Mouse (Mus musculus) heart, embryonic 13.5 days (tissue): ENCODE measurements around the gene Eps15l1. TPM values are rescaled to one million over a fixed set of nuclear protein-coding genes. Genes with fewer than 3 reads are reported as not detected.

ENCODE experiments used
- ATAC-seq: fragments of 200-750 bp; cut with Nextera tagmentation; 2 replicates; pipeline ENCODE4 v1.8.0; 2017; ENCODE audit warnings: moderate TSS enrichment; ENCODE audit not compliant: insufficient number of reproducible peaks, low FRiP score, low TSS enrichment; ENCODE audit errors: extremely low read depth
- H3K27ac ChIP-seq: fragments of 300-500 bp; sonication (generic); replicated peaks from 2 replicates; pipeline ENCODE4 v1.5.1; 2015; ENCODE audit warnings: moderate library complexity, mild to moderate bottlenecking, inconsistent platforms
- H3K27me3 ChIP-seq: fragments of 300-500 bp; sonication (generic); replicated peaks from 2 replicates; pipeline ENCODE4 v1.6.1; 2015; ENCODE audit warnings: mild to moderate bottlenecking, inconsistent platforms
- H3K36me3 ChIP-seq: fragments of 300-500 bp; sonication (generic); 2 replicates; pipeline ENCODE4 v1.6.1; 2015; ENCODE audit warnings: mild to moderate bottlenecking, inconsistent platforms
- H3K4me1 ChIP-seq: fragments of 300-500 bp; sonication (generic); 2 replicates; pipeline ENCODE4 v1.6.1; 2015; ENCODE audit warnings: inconsistent platforms
- H3K4me2 ChIP-seq: fragments of 300-500 bp; sonication (generic); 2 replicates; pipeline ENCODE4 v1.6.1; 2015; ENCODE audit warnings: inconsistent platforms, mild to moderate bottlenecking, moderate library complexity
- H3K4me3 ChIP-seq: fragments of 300-500 bp; sonication (generic); 2 replicates; pipeline ENCODE4 v1.5.1; 2015; ENCODE audit warnings: moderate library complexity, mild to moderate bottlenecking, inconsistent platforms
- H3K9ac ChIP-seq: fragments of 300-500 bp; sonication (generic); 2 replicates; pipeline ENCODE4 v1.6.1; 2015; ENCODE audit warnings: inconsistent platforms, mild to moderate bottlenecking, moderate library complexity
- H3K9me3 ChIP-seq: fragments of 300-500 bp; sonication (generic); 2 replicates; pipeline ENCODE4 v1.6.1; 2016; ENCODE audit warnings: inconsistent platforms
- WGBS: fragments of 180-500 bp; shearing (Covaris S2); methylation state at CpG from one replicate; pipeline ENCODE4 v1.1.7; 2015; ENCODE audit warnings: mixed read lengths; 5-methylcytosine and 5-hydroxymethylcytosine counted together
- polyA plus RNA-seq: library from polyadenylated mRNA; unstranded; fragments of >200 nt; fragmentation: Nextera tagmentation; extraction: Ambion mirVana; gene quantifications from 2 replicates; pipeline ENCODE4 v1.2.1, GENCODE M21; 2015

The Eps15l1 gene
- polyA plus RNA-seq, 1 experiment from 2014 or later: 37.4 TPM

GRCm38 (mm10) chr8:72349838-72350237 lies 71.4 kb downstream of the Eps15l1 start:
- Histone ChIP-seq H3K36me3 (peaks cover 64% of the 10 kb centered on the region), H3K27ac (peak overlapping the region; percentile 41), H3K9ac (no peak overlapping the region), H3K4me3 (no peak overlapping the region), H3K27me3 (no peaks in the 10 kb centered on the region), H3K4me2 (no peak overlapping the region), H3K4me1 (peaks cover 42% of the 10 kb centered on the region), H3K9me3 (no peaks in the 10 kb centered on the region)
- 88% methylated on average over 9 of the region's 9 CpGs for WGBS
- ATAC-seq: no peak

- ATAC-seq: no peak
- no peaks in the 10 kb centered on the region for H3K27me3 ChIP-seq
- H3K9ac ChIP-seq: no peak overlapping the region
- H3K36me3 ChIP-seq: peaks cover 69% of the 10 kb centered on the region
- no peaks in the 10 kb centered on the region for H3K9me3 ChIP-seq
- no peak overlapping the region for H3K4me3 ChIP-seq
- no peak overlapping the region for H3K4me2 ChIP-seq
- H3K27ac ChIP-seq: no peak overlapping the region
- peaks cover 33% of the 10 kb centered on the region for H3K4me1 ChIP-seq
- 83% methylated on average over 1 of the region's 1 CpGs for WGBS
These were observed 72.3 kb downstream of the Eps15l1 start for GRCm38 (mm10) chr8:72348956-72349355.

GRCm38 (mm10) chr8:72348114-72348513 lies 73.1 kb downstream of the Eps15l1 start:
- Histone ChIP-seq H3K36me3 (peaks cover 75% of the 10 kb centered on the region), H3K9me3 (no peaks in the 10 kb centered on the region), H3K9ac (no peak overlapping the region; the same call in 1 of the 2 replicates), H3K4me1 (peaks cover 25% of the 10 kb centered on the region), H3K4me2 (no peak overlapping the region), H3K27me3 (no peaks in the 10 kb centered on the region), H3K4me3 (no peak overlapping the region), H3K27ac (no peak overlapping the region)
- WGBS: 85% methylated on average over 2 of the region's 2 CpGs
- no peak for ATAC-seq

- Histone ChIP-seq H3K36me3 (peaks cover 79% of the 10 kb centered on the region), H3K9ac (no peak overlapping the region), H3K4me1 (peaks cover 19% of the 10 kb centered on the region), H3K27ac (no peak overlapping the region), H3K27me3 (no peaks in the 10 kb centered on the region), H3K9me3 (no peaks in the 10 kb centered on the region), H3K4me3 (no peak overlapping the region), H3K4me2 (no peak overlapping the region)
- 76% methylated on average over 1 of the region's 1 CpGs for WGBS
- no peak for ATAC-seq
These were observed 73.7 kb downstream of the Eps15l1 start for GRCm38 (mm10) chr8:72347553-72347952.

- Histone ChIP-seq H3K4me3 (no peak overlapping the region), H3K27ac (no peak overlapping the region), H3K4me2 (no peak overlapping the region), H3K9me3 (no peaks in the 10 kb centered on the region), H3K27me3 (no peaks in the 10 kb centered on the region), H3K9ac (0 out of 2 replicates have a peak overlapping the region, but pooled peaks have one; percentile 5), H3K36me3 (peaks cover 97% of the 10 kb centered on the region), H3K4me1 (peaks cover 3% of the 10 kb centered on the region; the same call in 1 of the 2 replicates)
- WGBS: 70% methylated on average over 4 of the region's 4 CpGs
- ATAC-seq: no peak
These were observed 77.5 kb downstream of the Eps15l1 start for GRCm38 (mm10) chr8:72343725-72344124.

- H3K27me3 ChIP-seq: no peaks in the 10 kb centered on the region
- H3K9ac ChIP-seq: no peak overlapping the region
- H3K4me1 ChIP-seq: no peaks in the 10 kb centered on the region
- H3K27ac ChIP-seq: no peak overlapping the region
- no peaks in the 10 kb centered on the region for H3K9me3 ChIP-seq
- 88% methylated on average over 5 of the region's 5 CpGs for WGBS
- no peak overlapping the region for H3K4me3 ChIP-seq
- ATAC-seq: no peak
- no peak overlapping the region for H3K4me2 ChIP-seq
- peaks cover 97% of the 10 kb centered on the region for H3K36me3 ChIP-seq
These were observed 78.5 kb downstream of the Eps15l1 start for GRCm38 (mm10) chr8:72342556-72343300.

- Histone ChIP-seq H3K4me3 (no peak overlapping the region), H3K9me3 (no peaks in the 10 kb centered on the region), H3K27me3 (no peaks in the 10 kb centered on the region), H3K36me3 (peaks cover 67% of the 10 kb centered on the region), H3K4me1 (no peaks in the 10 kb centered on the region), H3K4me2 (no peak overlapping the region), H3K9ac (no peak overlapping the region), H3K27ac (no peak overlapping the region)
- ATAC-seq: no peak; the same call in 1 of the 2 replicates
These were observed 84.2 kb downstream of the Eps15l1 start for GRCm38 (mm10) chr8:72337034-72337433.

GRCm38 (mm10) chr8:72336273-72336672 lies 85.0 kb downstream of the Eps15l1 start:
- H3K4me3 ChIP-seq: no peak overlapping the region
- H3K36me3 ChIP-seq: peaks cover 59% of the 10 kb centered on the region

GRCm38 (mm10) chr8:72334144-72334641 lies 87.1 kb downstream of the Eps15l1 start:
- H3K9ac ChIP-seq: no peak overlapping the region
- peaks cover 38% of the 10 kb centered on the region for H3K36me3 ChIP-seq
- H3K27me3 ChIP-seq: no peaks in the 10 kb centered on the region
- H3K4me3 ChIP-seq: no peak overlapping the region
- H3K4me2 ChIP-seq: no peak overlapping the region
- no peaks in the 10 kb centered on the region for H3K9me3 ChIP-seq
- 58% methylated on average over 4 of the region's 4 CpGs for WGBS
- ATAC-seq: no peak
- H3K27ac ChIP-seq: no peak overlapping the region
- H3K4me1 ChIP-seq: peaks cover 6% of the 10 kb centered on the region; the same call in 1 of the 2 replicates

More at GRCm38 (mm10) chr8:72336273-72336672, 85.0 kb downstream of the Eps15l1 start:
- no peak overlapping the region for H3K27ac ChIP-seq
- H3K4me2 ChIP-seq: no peak overlapping the region
- no peaks in the 10 kb centered on the region for H3K27me3 ChIP-seq
- no peak overlapping the region for H3K9ac ChIP-seq
- no peak for ATAC-seq
- 71% methylated on average over 2 of the region's 2 CpGs for WGBS
- no peaks in the 10 kb centered on the region for H3K9me3 ChIP-seq
- H3K4me1 ChIP-seq: peaks cover 5% of the 10 kb centered on the region; the same call in 1 of the 2 replicates

GRCm38 (mm10) chr8:72333429-72334143 lies 87.7 kb downstream of the Eps15l1 start:
- Histone ChIP-seq H3K9me3 (no peaks in the 10 kb centered on the region), H3K4me2 (no peak overlapping the region), H3K4me3 (no peak overlapping the region), H3K27ac (no peak overlapping the region), H3K9ac (no peak overlapping the region), H3K27me3 (no peaks in the 10 kb centered on the region), H3K36me3 (peaks cover 32% of the 10 kb centered on the region), H3K4me1 (peaks cover 6% of the 10 kb centered on the region; the same call in 1 of the 2 replicates)
- 47% methylated on average over 3 of the region's 3 CpGs for WGBS
- no peak for ATAC-seq

GRCm38 (mm10) chr8:72331631-72332030 lies 89.6 kb downstream of the Eps15l1 start:
- H3K4me1 ChIP-seq: peaks cover 6% of the 10 kb centered on the region; the same call in 1 of the 2 replicates
- ATAC-seq: no peak
- no peak overlapping the region for H3K4me2 ChIP-seq
- no peaks in the 10 kb centered on the region for H3K27me3 ChIP-seq
- H3K9ac ChIP-seq: no peak overlapping the region
- no peak overlapping the region for H3K4me3 ChIP-seq
- 0 out of 2 replicates have a peak overlapping the region, but pooled peaks have one; percentile 12 for H3K27ac ChIP-seq
- H3K36me3 ChIP-seq: peaks cover 15% of the 10 kb centered on the region
- 68% methylated on average over 4 of the region's 4 CpGs for WGBS
- H3K9me3 ChIP-seq: no peaks in the 10 kb centered on the region
